Mouse (Mus musculus) heart, postnatal 0 days (tissue): Measurements from ENCODE around the gene Rgs6.

Experiments
- CTCF ChIP-seq: IDR thresholded peaks from 2 replicates; pipeline ENCODE4 v1.5.1; 2016; ENCODE audit warnings: antibody characterized with exemption, control low read depth, low read depth
- EP300 ChIP-seq: IDR thresholded peaks from 2 replicates; pipeline ENCODE4 v1.6.1; 2016; ENCODE audit warnings: antibody characterized with exemption, low read depth

- TF ChIP-seq CTCF (no peak), EP300 (no peak)
These were observed 390.2 kb downstream of the Rgs6 start for GRCm38 (mm10) chr12:82978275-82978674.
